Mouse (Mus musculus) layer of hippocampus, adult 9-11 months (tissue): ENCODE data around the gene Usp37.
"Not testable (repeated sequence)": the region's sequence is repeated elsewhere in the genome, so short reads cannot be mapped to it uniquely, and the experiment has no call there.

Experiments used
- DNase-seq: peaks from one replicate; pipeline ENCODE4 v3.0.0; 2022

The Usp37 gene

DNA sequence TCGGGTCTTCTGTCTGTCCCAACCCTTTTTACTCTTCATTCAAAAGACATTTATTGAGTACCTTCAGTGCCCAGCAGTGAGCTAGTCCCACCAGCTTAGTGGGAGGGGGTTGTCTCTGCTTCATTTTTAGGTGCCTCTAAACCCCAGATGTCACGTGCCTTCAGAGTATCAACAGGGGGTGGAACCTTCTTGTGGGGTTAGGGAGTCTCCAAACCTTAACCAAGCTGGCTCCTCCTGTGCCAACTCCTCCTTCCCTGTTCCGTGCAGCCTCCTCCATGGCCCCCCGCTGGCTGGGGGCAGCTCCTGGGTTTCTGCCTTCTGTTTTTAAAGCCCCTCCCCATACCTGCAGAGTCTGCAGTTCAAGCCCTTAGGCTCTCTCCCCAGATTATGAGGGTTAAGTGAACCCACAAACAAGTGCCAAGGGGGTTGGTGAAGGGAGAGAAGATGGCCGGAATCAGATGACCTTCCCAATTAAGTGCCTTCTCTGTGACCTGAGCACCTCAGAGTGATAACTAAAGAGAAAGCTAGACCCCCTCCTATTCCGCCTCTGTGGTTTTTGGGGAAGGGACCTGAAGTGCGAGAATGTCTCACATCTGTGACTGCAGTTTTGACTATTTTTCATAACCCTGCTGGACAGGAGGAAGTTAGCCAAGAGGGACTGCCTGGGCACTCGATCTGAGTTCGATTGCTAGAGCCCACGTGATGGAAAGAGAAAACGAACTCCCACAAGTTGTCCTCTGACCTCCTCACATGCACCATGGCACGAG lies 147.4 kb downstream of the Usp37 start:
- not testable (repeated sequence) for DNase-seq

DNA sequence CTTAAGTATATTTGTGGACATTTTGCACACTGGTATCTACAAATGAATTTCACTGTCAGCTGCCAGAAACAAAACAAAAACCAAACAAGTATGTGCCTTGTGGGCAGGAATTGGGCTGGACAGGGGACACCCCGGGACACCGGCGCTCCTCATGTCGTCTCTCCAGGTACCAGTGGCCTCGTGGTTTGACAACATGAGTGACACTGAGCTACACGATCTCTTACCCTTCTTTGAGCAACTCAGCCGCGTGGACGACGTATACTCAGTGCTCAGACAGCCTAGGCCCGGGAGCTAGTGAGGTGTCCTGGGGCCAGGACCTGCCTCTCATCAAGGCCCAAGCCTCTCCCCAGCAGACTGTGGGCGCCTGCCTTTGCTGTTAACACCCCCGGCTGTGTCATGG lies 148.8 kb downstream of the Usp37 start:
- no peak for DNase-seq

DNA sequence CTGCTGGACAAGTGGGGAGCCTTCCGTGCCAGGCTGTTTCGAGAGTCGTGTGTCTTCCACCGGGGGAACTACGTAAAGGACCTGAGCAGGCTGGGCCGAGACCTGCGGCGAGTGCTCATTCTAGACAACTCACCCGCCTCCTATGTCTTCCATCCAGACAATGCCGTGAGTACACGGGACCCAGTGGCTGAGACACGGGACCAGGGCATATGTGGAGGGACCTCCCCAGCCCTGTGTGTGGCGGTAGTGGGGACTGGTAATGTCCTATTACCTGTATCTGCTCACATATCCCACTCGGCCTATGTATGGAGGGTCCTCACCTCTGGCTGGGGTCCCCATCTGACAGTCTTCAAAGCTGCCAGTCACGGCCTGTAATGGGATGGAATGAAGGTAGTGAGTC lies 149.2 kb downstream of the Usp37 start:
- DNase-seq, result no peak

DNA sequence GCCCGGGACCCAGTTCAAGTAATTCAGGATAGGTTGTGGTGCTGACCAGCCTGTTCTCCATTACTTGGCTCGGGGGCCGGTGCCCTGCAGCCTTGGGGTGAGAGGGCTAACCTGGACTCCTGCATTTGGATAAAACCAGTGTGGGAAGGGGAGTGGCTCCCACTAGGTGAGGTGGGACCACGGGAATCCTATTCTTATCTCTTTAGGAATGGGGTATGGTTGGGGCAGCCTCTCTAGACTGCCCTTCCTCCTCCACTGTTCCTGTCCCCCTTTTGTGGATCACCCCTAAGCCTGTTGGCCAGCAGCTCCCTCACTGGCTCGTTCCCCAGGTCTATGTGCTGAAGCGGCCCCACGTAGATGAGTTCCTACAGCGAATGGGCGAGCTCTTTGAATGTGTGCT lies 149.8 kb downstream of the Usp37 start:
- DNase-seq, result no peak

DNA sequence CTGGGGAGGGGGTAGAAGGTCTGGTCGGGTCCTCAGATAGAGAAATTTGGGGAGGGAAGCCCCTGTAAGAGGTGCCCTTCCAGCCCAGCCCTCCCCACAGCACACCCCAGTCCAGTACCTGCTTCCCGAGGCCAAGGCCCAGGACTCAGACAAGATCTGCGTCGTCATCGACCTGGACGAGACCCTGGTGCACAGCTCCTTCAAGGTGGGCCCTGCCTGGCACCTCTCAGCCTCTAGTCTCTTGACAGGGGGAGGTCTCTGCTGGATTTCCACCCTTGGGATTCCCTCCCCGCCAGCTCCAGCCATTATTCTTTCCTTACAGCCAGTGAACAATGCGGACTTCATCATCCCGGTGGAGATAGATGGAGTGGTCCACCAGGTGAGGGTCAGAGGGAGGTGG lies 150.4 kb downstream of the Usp37 start:
- DNase-seq, result no peak

DNA sequence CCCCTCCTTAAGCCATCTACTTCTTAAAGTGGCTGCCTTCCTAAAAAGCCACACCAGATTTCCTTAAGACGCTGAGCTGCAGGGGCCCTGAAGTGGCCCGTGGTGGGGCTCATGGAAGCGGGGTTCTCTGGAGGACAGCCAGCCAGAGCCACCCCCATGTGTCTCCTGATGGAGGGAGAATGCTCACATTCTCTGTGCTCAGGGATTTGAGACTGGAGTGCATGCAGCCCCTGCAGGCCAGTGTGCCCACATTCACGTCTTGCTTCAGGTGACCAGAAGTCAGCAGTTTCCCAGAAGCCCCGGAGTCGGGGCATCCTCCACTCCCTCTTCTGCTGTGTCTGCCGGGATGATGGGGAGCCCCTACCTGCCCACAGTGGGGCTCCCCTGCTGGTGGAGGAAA lies 151.1 kb downstream of the Usp37 start:
- DNase-seq, result no peak

DNA sequence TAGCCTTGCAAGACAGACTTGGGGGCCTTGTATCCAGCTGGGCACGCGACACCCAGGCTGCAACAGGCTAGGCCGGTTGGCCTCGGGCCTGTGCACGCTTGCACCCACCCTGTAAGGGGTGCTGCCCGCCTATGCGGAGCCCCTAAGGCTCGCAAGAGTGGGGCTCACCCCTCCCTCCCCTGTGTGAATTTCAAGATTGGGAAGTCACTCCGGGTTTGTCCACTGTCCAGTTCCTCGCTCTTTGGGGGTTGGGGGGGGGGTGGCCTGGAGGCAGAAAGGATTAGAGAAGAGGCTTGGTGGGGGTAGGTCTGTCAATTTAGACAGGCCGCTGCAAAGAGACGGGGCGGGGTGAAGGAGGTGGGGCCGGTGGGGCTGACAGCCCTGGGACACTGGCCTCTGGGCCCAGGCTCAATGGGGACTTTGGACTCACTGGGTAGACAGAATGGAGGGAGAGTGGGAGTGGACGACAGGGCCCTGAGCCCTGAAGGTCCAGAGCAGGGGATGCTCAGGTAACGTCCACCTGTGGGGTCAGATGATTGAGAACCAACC lies 151.6 kb downstream of the Usp37 start:
- no peak for DNase-seq

DNA sequence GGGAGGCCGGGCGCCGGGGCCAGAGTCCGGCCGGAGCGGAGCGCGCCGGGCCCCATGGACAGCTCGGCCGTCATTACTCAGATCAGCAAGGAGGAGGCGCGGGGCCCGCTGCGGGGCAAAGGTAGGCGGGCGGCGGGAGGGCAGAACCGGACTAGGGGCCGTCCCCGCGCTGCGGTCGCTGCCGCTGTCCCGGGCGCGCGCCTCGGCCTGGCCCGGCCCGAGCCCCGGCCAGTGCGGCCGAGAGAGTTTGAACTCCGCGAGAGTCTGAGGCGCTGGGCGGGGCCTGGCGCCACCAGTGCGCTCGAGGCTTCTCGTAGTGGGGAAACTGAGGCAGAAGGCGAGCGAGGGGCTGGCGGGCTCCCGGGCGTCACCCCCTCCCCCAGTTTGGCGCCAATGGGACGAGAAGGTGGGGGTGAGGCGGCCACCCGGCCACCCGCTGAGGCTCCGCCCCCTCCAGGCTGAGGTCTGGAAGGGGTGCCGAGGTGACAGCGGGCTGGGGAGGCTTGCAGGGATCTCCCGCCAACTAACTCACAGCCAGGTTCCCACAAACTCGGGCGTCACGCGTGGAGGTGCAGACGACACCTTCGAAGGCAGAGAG lies 152.1 kb downstream of the Usp37 start:
- DNase-seq, result no peak

DNA sequence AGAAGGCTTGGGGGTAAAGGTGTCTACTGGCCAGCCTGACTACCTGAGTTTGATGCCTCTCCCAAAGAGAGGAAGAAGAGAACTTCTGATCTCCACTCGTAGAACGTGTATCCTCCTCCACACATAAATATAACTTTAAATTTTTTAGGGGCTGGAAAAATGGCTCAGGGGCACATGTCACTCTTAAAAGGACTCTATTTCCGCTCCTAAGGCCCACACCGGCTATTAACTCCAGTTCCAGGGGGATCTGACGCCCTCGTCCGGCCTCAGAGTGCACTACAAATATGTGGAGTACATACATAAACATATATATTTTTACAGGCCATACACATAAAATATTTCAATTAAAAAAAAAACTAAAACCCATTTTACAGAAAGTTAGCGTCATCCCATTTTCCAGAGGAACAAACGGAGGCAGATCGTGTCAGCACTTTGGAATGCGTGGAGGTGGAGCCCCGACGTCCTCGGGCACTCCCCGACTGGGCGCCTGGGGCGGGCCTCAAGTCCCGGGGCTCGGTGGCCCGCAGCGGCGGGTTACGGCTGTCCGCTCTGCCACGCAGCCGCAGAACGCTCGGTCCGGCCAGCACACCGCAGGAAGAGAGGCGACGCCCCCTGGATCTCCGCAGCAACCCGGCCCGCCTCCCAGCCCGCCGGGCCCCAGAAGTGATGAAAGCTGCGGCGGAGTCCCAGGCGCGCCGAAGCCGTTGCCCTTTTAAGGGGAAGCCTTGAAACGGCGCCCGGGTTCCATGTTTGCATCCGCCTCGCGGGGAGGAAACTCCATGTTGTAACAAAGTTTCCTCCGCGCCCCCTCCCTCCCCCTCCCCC lies 152.9 kb downstream of the Usp37 start, which contains the start of gene Ctdsp1:
TSS of gene Ctdsp1 (plus strand) at position 586 of the 825 bp plus-strand sequence.
- peak; percentile 96 for DNase-seq

DNA sequence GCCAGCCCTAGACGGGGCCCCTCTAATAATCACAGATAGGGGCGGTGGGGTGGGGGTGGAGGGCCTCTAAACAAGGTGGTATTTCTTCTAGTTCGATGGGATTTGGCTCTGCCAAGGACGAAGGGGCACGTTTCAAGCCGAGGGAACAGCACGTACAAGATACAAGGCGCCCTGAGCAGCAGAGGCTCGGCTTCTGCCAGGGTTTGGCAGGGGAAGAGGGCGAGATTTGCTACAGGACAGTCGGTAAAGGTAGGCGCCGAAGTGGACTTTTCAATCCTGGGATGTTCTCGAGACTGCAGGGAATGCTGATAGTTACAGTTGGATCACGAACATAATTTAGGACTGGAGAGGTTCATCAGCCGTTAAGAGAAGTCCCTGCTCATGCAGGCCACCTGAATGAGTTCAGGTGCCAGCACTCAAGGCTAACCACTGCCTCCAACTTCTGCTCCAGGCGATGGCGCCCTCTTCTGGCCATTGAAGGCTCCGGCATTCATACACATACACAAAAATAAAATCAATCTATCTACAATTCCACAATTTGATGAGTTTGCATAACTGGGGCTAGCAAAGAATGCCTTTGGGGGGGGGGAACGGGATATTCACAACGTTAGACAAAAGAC lies 153.7 kb downstream of the Usp37 start:
- no peak for DNase-seq

DNA sequence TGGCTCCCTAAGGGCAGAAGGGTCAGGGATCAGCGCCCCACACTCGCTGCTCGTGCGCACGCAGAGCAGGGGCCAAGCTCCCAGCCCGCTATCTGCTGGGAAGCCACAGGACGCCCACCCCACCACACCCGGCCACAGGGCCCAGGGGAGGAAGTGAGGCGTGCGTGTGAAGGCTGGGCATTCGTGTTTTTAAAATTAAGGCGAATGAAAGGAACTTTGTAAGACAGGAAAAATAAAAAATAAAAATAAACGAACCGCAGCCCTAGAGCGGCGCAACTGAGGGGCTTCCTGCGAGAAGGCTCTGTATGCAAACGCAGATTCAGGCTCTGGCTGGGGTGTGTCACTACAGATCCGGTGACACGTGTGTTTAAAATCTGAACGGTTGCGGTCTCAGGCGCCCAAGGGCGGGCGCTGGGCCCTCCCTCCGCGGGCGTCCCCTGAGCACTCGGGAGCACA lies 154.2 kb downstream of the Usp37 start:
- no peak for DNase-seq

DNA sequence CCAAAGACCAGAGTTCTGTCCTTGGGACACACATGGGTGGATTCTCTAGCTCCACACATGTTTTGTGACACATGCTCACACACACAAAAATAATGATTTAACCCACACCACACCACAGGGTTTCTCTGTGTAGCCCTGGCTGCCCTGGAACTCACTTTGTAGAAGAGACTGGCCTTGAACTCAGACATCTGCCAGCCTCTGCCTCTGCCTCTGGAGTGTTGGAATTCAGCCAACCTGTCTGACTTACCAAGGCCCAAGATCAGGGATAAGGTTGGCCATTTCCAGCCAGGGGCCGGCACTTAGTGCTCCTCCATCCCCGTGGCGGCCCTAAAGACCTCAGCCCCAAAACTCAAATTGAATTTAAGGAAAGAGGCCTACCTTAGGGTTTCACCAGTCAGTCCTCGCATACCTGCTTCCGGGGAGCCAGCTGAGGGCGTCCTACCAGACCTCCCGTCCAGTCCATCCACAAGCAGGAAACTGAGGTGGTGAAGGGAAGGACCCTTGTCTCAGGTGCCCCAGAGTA lies 155.6 kb downstream of the Usp37 start:
- no peak for DNase-seq

DNA sequence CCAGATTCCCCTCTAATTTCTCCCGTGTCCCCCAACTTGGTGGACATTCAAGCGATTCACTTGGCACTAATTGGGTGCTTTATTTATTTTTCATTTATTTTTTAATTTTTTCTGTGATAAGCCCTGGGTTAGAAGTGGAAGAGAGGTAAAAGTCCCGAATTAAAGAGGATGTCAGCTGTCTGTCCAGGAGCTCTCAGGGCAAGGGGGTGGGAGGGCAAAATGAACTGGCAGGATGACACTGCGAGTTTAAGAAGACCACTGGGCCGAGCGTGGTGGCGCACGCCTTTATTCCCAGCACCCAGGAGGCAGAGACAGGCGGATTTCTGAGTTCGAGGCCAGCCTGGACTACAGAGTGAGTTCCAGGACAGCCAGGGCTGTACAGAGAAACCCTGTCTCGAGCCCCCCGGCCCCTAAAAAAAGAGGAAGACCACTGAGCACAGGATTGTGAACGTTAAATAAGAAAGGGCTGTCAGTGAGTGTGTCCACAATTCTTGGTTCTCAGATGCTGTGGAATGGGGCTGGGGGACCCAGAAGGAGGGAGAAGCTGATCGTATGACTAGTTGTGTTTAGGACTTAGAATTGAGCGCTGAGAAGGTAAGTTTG lies 156.6 kb downstream of the Usp37 start:
- DNase-seq, result no peak

DNA sequence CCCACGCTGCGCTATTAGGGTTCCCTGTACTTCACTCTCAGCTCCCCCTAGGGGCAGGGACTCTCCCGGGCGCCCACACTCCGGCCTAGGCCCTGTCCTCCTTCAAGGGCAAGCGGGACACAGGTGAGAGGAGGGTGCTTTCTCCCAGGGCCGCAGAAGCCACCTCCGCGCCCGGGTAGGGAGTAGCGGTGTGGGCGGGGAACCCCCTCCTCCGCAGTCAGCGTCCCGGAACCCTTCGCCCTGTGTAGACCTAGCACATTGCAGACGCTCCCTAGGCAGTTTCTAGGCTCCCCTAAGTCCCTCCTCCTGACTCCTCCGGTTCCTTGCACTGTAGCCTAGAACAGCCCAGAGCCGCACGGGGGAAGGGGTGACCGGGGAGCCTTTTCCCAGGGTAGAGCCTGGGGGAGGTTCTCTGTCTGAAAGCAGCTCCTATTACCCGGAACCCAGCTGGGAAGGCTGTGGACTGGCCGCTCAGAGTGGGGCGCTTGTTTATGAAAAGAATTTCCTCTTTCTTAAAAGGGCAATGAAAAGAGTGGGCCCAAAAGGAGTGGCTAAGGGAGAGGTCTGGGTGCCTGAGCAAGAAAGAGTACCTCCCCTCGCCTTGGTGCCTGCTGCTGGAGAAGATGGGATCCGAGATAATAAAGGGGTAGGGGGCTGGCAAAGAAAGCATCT lies 157.2 kb downstream of the Usp37 start:
- DNase-seq, result peak; percentile 94

DNA sequence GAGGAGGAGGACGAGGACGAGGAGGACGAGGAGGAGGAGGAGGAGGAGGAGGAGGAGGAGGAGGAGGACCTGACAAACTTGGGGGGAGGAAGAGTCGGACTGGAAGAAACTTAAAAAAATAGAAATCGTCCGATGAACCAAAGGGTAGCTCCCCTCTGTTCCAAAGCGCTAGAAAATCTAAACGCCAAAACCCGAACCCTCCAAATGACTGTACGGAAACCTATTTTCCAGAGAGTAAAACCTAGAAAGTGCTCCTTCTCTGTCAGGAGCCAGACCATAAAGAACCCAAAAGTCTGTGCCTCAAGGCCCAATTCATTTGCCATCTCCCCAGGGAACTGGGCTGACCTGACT lies 157.7 kb downstream of the Usp37 start:
- no peak for DNase-seq

DNA sequence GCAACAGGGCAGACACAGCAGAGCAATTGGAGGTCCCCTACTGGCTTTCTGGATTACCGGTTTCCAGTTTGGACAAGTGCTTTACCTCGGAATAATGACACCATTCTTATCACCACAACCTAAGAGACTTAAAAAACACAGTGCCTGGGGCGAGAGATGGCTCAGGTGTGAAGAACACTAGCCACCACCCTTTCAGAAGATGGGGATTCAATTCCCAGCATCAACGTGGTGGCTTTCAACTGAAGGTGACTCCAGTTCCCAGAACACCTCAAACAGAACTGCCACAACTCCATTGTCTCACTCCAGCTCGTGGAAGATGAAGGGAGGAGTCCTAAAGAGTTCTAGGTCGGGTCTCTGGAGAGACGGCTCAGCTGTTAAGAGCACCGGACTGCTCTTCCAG lies 158.6 kb downstream of the Usp37 start:
- DNase-seq, result no peak
